Mouse (Mus musculus) T-cell, adult 2 months (primary cell): Measurements from ENCODE around the gene Lpcat4.

Experiments used
- DNase-seq: peaks from one replicate; pipeline ENCODE4 v3.0.0; 2022; ENCODE audit warnings: low spot score

Gene Lpcat4

DNA sequence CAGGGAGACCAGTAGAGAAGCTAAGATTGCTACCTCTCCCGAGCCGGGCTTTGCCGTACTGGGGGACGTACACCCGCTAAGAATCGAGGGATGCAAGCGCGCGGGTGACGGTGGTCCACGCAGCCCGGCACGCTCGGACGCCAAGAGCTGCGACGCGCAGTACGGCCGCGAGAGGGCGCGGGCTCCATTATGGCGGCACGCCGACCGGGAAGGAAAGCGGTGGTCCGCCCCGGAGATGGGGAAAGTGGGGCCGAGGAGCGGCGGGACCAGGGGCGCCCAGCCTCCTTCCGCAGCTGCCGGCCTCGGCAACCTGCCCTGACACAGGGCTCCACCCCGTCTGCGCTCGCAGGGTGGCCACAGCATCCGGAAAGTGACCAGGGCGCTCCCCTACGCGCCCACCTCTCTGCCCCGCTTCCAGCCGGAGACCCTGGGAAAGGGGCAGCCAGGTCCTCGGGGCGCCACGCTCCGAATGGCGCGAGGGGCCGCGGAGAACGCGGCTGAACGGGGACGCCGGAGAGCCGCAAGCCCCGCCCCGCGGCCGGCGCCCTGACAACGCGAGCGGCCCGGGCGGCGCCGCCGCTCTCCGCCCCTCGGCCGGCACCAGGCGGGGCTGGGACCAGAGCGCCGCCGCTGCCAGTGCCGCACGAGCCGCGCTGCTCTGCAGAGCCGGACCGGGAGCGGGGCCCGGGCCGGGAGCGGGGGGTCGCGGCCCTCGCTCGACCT lies at the start of gene Lpcat4:
Gene Lpcat4, plus strand, starts transcription at position 257 of the 723 bp plus-strand sequence.
- DNase-seq, result peak; percentile 79

DNA sequence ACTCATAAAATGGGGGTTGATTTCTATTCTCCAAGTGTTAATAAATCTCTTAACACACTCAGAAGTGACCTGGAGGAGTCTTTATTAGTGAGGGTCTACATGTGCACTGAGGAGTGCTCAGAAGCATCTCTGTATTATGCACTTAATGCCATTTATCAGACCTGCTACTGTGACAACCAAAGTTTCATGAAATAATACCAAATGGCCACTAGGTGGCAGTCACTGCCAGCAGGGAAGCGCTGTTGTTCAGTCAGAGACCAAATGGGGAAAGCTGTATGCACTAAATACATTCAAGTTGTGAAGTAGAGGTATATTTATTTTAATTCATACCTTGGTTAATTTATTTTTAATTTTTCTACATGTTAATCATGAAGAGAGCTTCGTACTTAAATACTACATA lies 42.4 kb upstream of the Lpcat4 start:
- DNase-seq, result peak; percentile 55

DNA sequence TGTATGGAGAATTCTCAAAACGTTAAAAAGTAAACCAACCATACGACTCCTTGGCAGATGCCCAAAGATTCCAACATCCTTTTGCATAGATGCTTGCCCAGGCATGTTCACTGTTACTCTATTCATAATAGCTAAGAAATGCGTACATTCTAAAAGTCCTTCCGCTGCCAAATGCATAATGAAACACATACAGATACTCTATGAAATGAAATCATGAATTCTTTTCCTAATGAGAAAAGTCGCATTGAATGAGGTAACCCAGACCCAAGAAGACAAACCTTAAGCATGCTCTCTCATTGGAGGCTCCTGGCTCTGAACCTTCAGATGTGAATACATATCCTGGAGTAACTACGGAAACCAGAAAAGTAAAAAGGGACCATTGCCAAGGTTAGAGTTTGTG lies 36.2 kb upstream of the Lpcat4 start:
- DNase-seq, result no peak

DNA sequence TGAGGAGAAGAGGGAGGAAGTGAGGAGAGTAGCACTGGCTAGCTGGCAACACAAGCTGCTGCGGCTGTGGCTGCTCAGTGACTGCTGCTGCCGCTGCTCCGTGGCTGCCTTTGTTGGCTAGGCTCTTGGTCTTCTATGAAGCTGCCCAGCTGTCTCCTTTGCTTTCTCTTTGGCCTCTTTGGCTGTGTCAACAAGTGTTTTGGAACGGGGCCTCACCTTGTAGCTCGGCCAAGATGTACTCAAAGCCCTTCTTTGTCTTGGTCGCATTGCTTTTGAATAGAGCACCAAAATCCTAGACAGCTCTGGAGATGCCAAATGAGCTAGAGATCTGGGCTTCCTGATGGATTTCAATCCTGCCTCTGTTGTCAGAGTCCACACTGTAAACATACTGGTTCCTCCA lies 29.1 kb upstream of the Lpcat4 start:
- no peak for DNase-seq

DNA sequence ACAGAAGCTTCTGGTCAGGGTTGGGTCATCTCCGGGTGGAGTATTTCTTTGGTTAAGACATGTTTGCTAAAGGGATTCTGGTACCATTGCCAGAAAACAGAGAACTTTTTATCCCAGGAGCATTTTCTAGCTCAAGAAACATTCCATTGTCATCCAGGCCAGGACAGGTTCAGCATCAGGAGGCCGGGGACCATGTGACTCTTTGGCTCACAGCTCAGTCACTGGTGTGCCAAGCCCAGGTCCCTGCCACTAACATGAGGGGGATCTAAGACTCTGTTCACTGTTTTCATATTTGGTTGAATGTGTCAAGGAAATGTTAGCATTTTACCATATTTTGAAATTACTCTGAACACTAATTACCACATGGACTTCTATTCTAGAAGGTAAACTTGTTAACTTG lies 28.6 kb upstream of the Lpcat4 start:
- no peak for DNase-seq

DNA sequence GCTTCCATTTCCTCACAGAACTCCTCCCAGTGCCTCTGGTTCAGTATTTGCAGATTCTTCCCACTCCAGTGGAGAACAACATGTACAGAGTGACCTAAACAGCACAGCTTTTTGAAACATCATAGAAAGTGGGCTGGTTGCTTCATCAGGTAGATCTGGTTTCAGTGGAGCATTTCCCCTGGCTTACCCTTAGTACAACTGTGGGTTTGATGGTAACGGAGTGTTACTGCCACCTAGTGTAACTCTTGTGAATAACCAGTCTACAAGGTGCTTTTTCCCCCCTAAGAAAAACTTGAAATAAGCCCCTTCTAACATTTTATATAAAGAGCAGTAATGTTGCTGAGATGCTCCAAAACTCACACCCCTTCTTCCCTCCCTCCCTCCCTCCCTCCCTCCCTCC lies 23.3 kb upstream of the Lpcat4 start:
- no peak for DNase-seq

DNA sequence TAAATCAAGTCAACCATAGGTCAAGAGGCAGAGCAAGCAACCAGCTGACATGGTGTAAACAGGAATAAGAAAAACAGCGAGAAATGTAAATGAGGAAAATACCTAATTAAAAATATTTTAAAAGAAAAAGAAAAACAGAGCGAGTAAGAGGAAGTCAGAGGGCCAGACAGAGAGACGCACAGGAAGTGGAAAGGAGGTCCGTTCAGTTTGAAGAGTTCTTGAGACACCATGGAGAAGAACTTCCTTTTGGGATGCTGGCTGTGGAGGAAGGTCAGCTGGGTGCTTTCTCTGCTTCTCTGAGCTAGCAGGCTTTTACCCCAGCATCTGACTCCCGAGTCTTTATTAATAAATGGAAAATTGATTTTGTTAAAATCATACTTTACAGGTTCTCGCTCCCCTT lies 21.7 kb upstream of the Lpcat4 start:
- DNase-seq, result no peak

DNA sequence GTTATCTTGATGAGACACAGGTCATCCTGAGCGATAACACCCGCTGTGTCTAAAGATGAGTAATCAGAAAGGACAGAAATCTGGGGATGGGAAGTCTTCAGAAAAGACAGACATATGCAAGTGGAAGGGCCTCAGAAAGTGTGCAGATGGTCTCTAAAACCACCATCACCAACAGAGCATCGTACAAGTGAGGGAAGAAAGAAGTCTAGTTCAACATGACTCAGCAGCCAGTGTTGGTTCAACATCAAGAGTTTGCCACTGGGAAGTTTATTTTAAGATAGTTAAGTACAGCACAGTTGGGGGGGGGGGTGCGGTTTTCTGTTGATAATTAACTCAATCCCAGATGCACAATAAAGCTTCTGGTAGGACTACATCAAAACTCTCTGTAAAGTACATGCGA lies 18.4 kb upstream of the Lpcat4 start:
- no peak for DNase-seq

DNA sequence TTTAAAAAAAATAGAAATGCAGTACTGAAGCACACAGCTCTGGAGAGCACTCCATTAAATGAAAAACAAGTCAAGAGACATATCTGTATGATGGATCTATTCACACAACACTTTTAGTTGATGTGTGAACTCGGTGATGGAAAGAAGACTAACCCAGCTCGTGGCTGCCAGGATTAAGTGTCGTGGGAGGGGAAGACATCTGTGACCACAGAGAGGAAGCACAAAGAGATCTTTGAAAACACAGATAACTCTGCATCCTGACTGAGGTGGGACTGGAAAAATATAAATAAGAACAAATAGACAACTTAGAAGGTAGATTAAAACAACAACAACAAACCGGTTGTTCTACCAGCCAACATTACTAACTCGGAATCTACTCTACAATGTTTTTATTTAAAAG lies 16.7 kb upstream of the Lpcat4 start:
- no peak for DNase-seq

DNA sequence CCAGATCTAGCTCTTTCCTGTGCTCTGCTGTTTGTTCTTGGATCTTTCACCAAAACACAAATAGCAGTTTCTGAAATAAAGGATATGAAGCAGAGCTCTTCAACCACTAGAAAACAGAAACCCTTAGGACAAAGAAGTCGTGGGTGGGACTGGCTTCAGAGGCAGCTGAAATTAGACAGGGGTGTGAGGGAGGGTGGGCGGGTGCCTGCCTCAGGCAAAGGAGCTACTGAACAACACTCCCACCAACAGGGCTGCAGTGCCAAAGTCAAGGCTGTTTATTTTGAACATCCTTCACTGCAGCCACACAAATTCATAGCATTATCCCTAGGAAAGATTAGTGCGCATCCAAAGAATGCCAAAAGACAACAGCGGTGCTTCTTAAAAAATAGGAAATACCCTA lies 14.9 kb upstream of the Lpcat4 start:
- no peak for DNase-seq

DNA sequence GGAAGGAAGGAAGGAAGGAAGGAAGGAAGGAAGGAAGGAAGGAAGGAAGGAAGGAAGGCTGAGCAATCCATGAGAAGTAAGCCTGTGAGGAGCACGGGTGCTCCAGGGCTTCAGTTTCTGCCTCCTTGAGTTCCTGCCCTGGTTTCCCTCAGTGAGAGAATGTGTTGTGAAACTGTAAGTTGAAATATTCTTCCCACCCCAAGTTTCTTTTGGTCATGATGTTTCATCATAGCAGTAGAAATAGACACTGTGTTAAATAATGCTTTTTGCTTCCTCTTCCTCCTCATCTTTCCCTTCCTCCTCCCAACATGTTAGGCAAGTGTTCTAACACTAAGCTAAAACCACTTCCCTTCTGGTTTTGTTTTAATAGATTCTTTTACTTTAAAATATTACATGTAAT lies 6.6 kb upstream of the Lpcat4 start:
- no peak for DNase-seq

DNA sequence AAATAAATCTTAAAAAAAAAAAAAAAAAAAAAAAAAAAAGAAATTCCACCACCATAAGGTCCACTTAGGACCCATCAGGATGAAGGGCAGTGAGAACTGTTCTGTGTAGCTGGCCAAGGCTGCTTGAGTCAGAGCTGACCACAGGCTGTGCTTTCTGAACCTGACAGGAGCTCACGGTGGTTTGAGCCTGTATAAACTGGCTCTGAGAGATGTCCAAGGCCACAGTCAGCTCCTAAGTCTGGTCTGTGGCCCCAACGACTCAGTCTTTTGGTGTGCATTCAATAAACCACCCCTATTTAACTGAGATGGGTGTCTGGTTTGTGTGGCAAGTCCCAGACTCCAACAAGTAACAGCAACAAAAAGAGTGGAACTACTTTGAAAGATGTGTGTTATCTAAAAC lies 2.6 kb upstream of the Lpcat4 start:
- DNase-seq, result no peak

DNA sequence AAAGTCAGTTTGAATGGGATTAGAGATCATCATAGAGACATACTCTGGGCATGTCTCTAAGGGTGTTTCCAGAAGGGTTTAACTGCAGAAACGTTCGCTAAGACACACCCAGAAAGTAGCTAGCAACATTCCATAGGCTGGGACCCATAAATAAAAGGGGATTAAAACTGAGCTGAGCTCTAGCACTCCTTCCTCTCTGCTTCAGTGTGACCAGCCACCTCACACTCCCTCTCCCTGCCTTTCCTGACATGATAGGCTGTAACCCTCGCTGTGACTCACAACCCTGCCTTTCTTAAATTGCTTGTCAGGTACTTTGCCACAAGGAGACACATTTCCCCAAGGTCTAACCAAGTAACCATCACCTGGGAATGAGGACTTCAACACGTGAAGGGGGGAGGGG lies 1.3 kb upstream of the Lpcat4 start:
- DNase-seq, result no peak

DNA sequence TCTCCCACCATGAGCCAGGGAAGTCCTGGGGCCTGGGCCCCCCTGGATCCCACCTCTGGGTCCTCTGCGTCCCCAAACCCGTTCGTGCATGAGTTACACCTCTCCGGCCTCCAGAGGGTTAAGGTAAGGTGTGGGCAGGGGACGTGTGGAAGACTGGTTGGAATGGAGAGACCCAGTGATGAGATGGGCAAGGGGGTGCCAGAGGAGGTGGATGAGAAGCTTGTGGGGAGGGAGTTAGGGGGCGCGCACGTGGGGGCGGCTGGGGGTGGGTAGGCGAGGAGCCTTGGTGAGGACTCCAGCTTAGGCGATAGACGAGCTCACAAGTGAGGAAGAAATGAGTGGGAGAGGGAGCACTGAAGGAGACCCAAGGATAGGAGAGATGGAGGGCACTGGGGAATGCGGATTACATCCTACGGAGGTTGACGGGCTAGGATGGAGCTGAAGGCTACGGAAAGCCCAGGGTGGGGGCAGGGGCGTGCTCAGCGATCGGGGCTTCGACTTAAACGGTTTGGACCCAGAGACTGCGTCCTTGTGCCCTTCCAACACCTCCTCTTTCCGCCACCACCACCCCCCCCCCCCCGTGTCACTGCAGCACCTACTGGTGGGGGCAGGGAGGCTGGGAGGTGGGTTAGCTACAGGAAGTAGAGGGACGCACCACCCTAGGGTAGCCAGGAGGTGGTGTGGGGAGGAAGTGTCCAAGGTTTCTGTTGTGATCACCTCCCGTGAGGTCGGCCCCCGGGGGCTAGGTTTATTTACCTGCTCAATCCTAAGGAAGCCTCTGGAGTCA lies 860 bp downstream of the Lpcat4 start:
- DNase-seq, result peak; percentile 48

DNA sequence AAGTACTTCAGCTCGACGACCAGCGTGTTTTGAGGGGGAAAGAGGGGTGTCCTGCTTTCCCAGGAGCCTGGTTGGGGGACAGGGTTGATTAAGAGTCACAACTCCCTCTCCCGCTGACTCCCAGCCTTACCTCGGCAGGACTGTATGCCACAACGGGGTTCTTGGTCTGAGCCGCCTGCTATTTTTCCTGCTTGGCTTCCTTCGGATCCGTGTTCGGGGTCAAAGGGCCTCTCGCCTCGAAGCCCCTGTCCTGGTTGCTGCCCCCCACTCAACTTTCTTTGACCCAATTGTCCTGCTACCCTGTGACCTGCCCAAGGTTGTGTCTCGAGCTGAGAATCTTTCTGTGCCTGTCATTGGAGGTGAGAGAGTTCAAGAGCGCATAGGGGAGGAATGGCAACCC lies 2.5 kb downstream of the Lpcat4 start:
- DNase-seq, result no peak

DNA sequence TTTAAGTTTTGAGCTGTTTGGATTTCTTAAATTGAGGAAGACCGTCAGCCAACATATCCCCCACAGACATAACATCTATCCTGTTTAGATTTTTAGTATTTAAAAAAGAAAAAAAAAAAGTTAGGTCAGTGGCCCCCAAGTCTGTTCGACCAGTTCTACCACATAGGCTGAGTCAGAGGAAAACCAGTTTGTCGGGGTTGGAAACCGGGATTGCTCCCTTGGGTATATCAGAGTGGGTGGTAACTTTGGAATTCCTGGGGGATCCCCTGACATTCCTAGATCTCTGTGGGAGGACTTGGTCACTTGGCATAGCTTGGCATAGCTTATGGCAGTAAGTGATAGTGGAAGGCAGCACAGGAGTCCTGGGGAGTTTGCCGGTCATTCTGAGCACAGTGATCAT lies 6.0 kb downstream of the Lpcat4 start:
- no peak for DNase-seq

DNA sequence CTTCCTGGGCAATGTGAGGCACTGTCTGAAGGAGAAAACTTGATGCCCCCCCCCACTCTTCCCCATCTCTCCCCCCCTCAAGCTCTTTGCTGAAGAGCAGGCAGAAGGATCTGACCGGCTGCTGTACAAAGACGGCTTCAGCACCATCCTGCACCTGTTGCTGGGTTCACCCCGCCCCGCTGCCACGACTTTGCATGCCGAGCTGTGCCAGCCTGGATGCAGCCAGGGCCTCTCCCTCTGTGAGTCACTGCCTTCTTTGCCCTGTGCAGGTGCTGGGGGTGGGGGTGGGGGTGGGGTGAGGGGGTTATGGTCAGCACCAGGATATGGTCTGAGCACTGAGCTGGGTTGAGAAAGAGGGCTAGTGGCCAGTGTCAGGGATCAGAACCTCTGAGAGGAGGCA lies 6.9 kb downstream of the Lpcat4 start:
- no peak for DNase-seq

DNA sequence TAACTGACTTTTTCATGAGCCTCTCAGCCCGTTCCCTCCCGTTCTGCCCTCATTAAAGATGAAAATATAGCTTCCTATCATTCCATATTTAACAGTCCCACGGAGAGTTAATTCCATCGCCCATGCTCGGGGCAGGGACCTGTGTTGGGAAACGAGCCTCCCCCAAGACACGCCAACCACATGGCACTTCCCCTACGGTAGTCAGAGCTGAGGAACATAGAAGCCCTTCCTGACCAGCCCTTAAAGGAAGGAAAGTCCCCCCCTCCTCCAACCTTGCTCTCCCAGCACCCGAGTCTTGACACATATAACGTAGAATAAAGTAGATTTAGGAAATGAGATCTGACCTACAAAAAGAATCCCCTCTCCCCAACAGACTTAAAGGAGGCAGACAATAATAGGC lies 8.1 kb downstream of the Lpcat4 start:
- no peak for DNase-seq

DNA sequence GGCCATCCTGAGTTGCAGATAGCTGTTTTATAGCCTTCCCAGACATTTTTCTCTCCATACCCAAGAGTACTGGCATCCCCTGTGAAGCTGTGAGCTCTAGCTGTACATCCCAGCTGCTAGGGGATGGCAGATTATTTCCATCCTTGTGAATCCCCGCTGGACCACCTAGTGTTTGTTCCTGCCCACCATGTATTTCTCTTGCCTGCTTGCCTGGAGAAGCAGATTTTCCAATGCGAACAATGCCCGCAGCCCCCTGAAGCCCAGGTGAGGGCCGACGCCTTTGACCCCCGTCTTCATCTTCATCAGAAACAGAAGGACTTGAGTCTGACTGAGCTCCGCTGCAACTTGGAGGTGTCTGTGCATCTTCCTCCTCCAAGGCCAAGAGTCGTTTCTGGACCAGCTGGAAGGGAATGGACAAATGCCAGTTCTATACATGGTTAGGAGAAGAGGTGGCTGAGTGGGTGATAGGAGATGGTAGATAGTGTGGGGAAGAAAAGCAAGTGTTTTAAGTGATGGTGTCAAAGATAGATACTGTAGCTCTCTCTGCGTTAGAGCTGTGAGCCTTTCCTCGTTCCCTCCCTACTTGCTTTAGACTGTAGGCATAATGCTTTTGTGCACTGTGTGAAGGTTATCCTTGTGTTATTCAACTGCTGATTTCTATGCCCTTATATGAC lies 10.6 kb downstream of the Lpcat4 start:
- DNase-seq, result no peak

DNA sequence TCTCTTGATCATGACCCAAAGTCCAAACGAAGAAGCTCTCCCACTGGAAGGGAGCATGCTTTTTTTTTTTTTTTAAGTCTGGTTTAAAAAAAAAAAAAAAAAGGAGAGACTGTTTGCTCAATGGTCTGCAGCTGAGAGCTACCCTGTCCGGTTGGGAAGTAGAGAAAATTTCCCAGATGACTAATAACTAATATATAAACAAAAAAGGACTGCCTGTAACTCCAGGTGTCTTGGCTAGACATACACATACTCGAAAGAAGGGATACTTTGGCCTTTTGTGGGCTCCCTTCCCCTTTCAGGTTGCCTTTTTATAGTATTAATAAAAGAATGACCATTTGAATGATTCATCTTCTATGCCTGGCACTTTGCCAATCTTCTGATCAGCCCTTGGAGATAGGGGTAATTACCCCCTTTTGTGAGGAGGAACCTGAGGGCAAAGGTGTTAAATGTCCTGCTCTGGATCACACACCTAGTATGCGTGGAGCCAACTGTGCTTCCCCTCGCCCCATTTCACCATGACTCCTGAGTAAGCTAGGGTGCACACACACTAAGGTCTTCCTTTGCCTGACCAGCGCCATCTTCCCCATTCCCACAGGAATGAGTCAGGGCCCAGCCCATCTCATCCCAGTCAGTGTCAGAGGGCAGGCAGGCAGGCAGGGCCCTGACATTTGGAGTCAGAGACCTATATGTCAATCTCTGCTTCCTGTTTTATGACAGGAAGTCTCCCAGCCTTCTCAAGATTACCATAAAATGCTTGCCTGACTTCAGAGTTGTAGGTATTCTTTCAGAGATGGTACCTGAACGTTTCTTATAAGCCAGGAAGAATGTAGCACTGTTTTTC lies 15.6 kb downstream of the Lpcat4 start:
- DNase-seq, result no peak

DNA sequence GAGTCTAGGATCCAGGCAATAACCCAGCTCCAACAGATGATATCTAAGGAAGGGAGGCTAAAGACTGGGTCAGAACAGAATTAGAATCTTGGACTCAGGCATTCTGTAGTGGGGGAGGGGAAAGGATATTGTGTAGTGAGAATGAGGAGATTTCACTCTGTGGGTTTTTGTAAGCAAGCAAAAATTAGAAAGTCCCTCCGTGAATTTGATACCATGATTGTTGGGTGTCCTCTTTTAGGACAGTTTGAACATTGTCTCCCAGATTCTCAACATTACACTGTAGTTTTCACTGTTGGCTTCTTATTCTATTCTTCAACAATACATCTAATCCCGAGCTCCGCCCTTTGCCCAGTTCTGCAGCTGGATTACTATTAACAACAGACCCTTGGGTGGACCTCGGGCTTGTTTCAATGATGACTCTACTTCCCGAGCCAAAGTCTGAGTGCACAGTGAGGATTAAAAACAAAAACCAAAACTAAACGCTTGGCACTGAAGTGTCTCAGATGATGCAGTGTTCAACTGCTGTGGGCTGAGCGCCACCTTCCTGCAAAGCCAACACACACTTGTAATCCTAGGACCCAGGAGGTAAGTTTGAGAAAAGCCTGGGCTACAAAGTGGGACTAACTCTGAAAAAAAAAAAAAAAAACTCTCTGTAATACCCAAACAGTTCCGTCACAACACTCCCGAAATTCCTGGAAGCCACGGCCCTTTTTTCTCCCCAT lies 20.1 kb downstream of the Lpcat4 start, which contains the start of gene Nutm1:
Gene Nutm1, minus strand, starts transcription at position 51 of the 722 bp plus-strand sequence.
- DNase-seq, result no peak
